Mouse (Mus musculus) T-helper 1 cell (primary cell): ENCODE data around the gene Gm5294.

Source experiments
- in situ Hi-C: fragments of 300-600 bp; cut with MboI, MseI; formaldehyde crosslinking; loops from one replicate; pipeline ENCODE4 v1.15.1; 2025; ENCODE audit warnings: high pct_unique_total_duplicates

Gm5294 gene

GRCm38 (mm10) chr5:138819780-138820179, at the start of gene Gm5294:
Gene Gm5294 (plus strand): TSS chr5:138820080.
- in situ Hi-C loops = loop anchor here (5.0 kb wide), 1 partner anchor 67 kb away; the partner anchor contains the start of gene Fam20c

DNA sequence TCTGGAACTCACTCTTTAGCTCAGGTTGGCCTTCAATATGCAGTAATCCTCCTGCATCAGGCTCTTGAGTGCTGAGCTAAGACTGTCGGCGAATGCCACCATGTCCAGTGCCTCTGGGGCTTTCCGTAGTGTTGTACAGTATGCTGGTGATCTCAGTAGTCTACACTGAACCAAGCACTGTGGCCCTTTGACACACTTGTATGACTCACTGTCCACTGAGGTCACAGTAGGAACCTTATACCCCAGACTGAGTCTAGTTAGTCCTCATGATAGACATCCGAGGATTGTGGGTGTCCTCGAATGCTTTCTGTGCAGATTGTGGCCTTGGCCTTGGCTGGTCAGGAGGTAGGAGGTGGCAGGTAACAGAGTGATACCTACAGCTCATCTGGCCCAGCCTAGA, 44.8 kb upstream of the Gm5294 start:
- in situ Hi-C loops = no loop called here

GRCm38 (mm10) chr5:138776346-138776745, 43.5 kb upstream of the Gm5294 start:
- in situ Hi-C loops = no loop called here

DNA sequence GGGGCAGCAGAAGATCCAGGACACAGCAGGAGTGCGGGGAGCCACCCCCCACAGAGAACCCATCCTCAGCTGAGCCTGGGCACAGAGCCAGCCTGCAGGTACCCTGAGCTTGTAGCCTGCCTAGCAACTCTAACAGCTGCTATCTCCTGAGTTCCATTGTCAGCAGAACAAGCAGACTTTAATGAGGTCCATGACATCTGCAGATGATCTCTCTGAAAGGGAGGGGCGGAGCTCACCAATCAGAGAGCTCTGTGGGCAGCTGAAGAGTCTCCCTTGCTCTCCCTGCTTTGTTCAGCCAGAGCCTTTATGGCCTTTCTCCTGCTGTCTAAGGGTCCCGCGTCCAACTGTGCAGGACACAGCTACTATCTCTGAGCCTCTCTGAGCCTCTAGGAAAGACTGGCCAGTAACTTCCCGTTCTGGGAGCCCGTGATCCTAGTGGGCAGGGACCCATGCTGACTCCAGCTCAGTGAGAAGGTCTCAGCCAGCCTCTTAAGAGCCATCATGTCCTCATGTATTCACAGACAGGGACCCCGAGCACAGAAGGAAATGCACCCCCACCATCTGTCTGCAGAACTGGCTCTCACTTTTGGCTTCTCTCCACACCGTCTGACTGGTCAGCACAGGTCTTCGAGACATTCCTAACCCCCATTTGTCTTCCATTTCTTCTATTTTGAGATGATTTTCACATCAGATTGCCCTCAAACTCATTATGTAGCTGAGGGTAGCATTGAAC, 41.0 kb upstream of the Gm5294 start:
- in situ Hi-C loops = no loop called here

- in situ Hi-C loops = no loop called here
Observed at GRCm38 (mm10) chr5:138779655-138780054, 40.2 kb upstream of the Gm5294 start.

DNA sequence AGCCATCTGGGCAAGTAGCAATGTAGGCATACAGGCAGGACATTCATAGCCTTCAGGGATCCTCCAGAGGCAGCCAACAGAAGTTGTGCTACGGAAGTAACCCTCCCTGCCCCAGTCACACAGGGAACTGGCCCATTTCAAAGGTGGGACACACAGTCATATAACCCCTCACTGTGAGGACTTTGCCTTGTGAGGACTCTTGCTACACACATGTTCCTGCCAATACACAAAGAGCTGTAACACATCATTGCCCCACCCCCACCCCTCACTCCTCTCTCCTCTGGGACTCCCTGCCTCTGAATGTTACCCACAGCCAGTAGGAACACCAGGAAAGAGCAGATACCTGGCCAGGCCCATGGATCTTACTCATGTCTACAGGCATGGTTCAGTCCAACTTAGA, 37.2 kb upstream of the Gm5294 start:
- in situ Hi-C loops = no loop called here

GRCm38 (mm10) chr5:138783181-138783580, 36.7 kb upstream of the Gm5294 start:
- in situ Hi-C loops = no loop called here

GRCm38 (mm10) chr5:138785986-138786515, 33.8 kb upstream of the Gm5294 start:
- in situ Hi-C loops = no loop called here

- in situ Hi-C loops = no loop called here
Observed at GRCm38 (mm10) chr5:138787648-138788047, 32.2 kb upstream of the Gm5294 start.

DNA sequence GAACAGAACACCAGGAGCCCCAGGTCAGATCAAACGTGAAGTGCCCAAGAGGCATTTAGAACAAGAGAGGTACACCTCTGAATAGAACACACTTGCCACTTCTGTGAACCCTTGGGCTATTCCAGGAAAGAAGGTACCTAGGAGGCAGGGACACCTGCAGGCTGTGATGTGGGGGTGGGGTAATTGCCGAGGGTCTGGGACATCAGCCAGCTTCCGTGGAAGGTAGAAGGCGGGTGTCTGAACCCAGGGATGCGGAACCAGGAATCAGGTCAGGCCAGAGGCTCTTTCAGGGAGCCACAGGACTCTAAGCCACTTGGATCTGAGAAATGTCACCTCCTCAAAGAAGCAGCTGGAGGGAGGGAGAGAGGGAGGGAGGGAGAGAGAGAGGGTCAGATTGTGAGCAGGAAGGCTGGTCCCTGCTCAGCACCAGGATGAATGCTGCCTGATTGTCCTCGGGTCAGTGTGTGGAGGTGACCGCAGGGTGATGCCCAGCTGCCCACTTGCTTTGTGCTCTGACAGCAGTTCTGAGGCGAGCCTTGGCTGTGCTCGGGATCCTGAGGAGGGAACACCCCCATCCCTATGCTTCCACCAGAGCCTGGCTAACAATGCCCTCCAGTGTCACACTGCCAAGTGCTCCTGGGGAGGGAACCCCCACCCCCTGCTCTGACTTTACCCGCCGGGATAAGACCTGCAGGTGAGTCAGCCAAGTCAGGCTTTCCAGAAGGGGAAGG, 31.2 kb upstream of the Gm5294 start:
- in situ Hi-C loops = no loop called here

DNA sequence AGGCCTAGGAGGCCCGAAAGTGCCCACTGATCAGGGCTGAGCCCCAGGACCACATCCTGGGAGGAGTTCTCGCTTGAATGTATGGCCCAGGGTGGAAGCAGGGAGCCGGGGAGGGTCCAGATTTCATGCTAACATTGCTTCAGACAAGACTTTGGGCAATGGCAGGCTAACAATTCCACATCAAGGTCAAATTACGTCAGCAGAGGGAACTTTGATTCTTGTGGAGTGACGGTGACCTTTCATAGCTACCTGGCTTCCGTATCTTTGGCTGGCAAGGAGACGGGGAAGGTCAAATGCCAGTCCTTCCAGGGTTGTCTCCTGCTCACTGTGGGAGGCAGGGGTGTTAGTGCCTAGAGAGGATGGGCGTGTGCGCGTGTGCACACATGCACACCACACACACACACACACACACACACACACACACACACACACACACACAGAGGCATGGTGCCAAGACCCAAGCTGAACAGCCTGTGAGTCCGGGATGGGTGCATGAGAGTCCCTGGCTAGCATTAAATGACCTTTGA, 28.9 kb upstream of the Gm5294 start:
- in situ Hi-C loops = no loop called here

GRCm38 (mm10) chr5:138801588-138802116, 18.2 kb upstream of the Gm5294 start:
- in situ Hi-C loops = no loop called here

- in situ Hi-C loops = no loop called here
Observed at GRCm38 (mm10) chr5:138804286-138804685, 15.6 kb upstream of the Gm5294 start.

GRCm38 (mm10) chr5:138809767-138810166, 10.1 kb upstream of the Gm5294 start:
- in situ Hi-C loops = no loop called here

DNA sequence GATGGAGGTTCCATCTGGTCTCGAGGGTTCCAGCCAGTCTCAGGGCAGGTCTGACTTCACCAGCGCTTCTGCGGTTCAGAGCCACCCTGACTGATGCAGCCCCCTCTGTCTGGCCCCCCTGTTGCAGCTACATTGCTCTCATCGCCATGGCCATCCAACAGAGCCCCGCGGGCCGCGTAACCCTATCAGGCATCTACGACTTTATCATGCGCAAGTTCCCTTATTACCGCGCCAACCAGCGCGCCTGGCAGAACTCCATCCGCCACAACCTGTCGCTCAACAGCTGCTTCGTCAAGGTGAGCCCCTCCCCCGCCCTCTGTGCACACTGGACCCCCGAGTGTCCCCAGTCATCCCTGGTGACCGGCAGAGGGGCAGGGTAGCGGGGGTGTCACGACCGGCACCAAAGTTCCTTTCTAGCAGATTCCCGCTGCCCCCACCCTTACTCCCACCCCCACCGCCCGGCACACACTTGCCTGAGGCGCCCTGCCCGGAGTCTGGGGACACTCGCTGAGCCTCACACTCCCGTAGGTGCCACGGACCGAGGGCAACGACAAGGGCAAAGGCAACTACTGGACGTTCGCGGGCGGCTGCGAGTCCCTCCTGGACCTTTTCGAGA, 945 bp downstream of the Gm5294 start:
- in situ Hi-C loops = loop anchor here (5.0 kb wide), 1 partner anchor 69 kb away; the partner anchor contains the start of gene Fam20c

DNA sequence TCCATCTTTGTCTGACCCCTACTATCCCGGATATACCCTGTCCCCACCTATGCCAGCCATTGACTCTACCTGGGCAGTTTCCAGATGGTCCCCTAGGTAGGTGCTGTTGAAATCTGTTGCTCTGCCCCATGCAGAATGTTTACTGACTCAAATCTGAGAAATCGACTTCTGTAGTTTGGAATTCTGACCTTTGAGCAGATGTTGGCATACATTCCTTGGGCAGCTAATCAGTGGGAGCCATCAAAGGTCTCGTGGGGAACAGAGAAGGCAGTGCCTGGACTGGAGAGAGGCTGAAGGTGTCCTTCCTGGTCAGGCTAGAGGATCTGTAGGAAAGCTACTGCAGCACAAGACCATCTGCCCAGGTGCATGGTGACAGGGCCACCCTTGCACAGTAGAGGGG, 5.2 kb downstream of the Gm5294 start:
- in situ Hi-C loops = no loop called here

- in situ Hi-C loops = no loop called here
Observed at GRCm38 (mm10) chr5:138833406-138833805, 13.5 kb downstream of the Gm5294 start.

GRCm38 (mm10) chr5:138834910-138835309, 15.0 kb downstream of the Gm5294 start:
- in situ Hi-C loops = no loop called here

DNA sequence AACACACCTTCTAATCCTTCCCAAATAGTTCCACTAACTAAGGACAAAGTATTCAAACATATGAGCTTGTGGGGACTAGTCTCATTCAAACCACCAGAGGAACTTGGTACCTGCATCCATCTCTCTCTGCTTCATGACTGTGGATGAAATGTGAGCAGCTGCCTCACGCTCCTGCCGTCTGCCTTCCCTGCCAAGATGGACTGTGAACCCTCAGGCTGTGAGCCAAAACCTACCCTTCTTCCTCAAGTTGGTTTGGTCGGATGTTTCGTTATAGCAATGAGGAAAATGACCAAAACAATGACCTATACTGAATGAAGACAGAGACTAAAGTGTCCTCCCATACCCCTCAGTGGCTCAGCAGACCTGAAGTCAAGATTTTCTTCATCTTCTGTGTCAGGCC, 21.1 kb downstream of the Gm5294 start:
- in situ Hi-C loops = loop anchor here (10.0 kb wide), 1 partner anchor 514 kb away; the partner anchor contains the start of genes Cox19 and Cyp2w1

GRCm38 (mm10) chr5:138843168-138843824, 23.4 kb downstream of the Gm5294 start:
- in situ Hi-C loops = loop anchor here (10.0 kb wide), 1 partner anchor 512 kb away; the partner anchor contains the start of genes Cox19 and Cyp2w1

DNA sequence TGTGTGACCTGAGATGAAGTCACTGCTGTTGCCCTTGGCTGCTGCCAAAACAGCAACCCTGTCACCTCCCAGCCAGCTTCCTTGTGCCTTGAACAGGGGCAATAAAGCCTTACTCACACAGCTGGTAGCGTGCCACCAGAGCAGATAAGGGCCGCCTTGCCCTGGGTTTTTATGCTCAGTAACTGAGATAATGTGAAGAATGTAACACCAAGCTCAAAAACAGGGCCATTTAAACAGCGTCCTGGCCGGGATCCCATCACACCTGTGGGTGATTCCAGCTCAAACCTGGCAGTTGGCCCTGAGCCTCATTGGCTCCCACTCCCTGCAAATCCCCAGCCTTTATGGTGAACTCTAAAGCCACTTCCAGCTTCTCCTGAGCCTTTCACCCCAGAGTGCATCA, 26.6 kb downstream of the Gm5294 start:
- in situ Hi-C loops = loop anchor here (10.0 kb wide), 1 partner anchor 508 kb away; the partner anchor contains the start of genes Cox19 and Cyp2w1
